Mouse (Mus musculus) lung, embryonic 14.5 days (tissue): ENCODE measurements around the gene Psmd8. TPM values are rescaled to one million over a fixed set of nuclear protein-coding genes. Genes with fewer than 3 reads are reported as not detected.

Experiments used
- ATAC-seq: fragments of 200-750 bp; cut with Nextera tagmentation; 2 replicates; pipeline ENCODE4 v1.8.0; 2017; ENCODE audit warnings: mild to moderate bottlenecking, moderate TSS enrichment, moderate library complexity; ENCODE audit not compliant: insufficient read depth
- DNase-seq: peaks from one replicate; pipeline ENCODE4 v3.0.0-alpha.2; 2015
- H3K27ac ChIP-seq: fragments of 300-500 bp; sonication (generic); 2 replicates; pipeline ENCODE4 v1.5.1; 2014; ENCODE audit warnings: low read depth, mild to moderate bottlenecking, moderate library complexity
- H3K27me3 ChIP-seq: fragments of 300-500 bp; sonication (generic); 2 replicates; pipeline ENCODE4 v1.6.1; 2014; ENCODE audit warnings: low read length, control low read depth; ENCODE audit not compliant: insufficient read depth
- H3K36me3 ChIP-seq: fragments of 300-500 bp; sonication (generic); 2 replicates; pipeline ENCODE4 v1.6.1; 2014; ENCODE audit warnings: control low read depth; ENCODE audit not compliant: insufficient read depth
- H3K4me1 ChIP-seq: fragments of 300-500 bp; sonication (generic); 2 replicates; pipeline ENCODE4 v1.6.1; 2014; ENCODE audit warnings: antibody characterized with exemption, control low read depth; ENCODE audit not compliant: insufficient read depth
- H3K4me2 ChIP-seq: fragments of 300-500 bp; sonication (generic); 2 replicates; pipeline ENCODE4 v1.6.1; 2014; ENCODE audit warnings: mild to moderate bottlenecking
- H3K4me3 ChIP-seq: fragments of 300-500 bp; sonication (generic); 2 replicates; pipeline ENCODE4 v1.5.1; 2014; ENCODE audit warnings: low read depth, low read length
- H3K9ac ChIP-seq: fragments of 300-500 bp; sonication (generic); 2 replicates; pipeline ENCODE4 v1.6.1; 2014
- H3K9me3 ChIP-seq: fragments of 300-500 bp; sonication (generic); 2 replicates; pipeline ENCODE4 v1.6.1; 2016; ENCODE audit warnings: low read depth, low read length, control low read depth
- CTCF ChIP-seq: IDR thresholded peaks from 2 replicates; pipeline ENCODE4 v1.5.1; 2016; ENCODE audit warnings: antibody characterized with exemption, low read depth
- WGBS: fragments of 180-500 bp; shearing (Covaris S2); extraction: QIAGEN DNeasy Blood & Tissue Kit; methylation state at CpG from one replicate; pipeline ENCODE4 v1.1.7; 2014; 5-methylcytosine and 5-hydroxymethylcytosine counted together
- polyA plus RNA-seq: library from polyadenylated mRNA; unstranded; fragments of >200 nt; fragmentation: Nextera tagmentation; extraction: Ambion mirVana; gene quantifications from 2 replicates; pipeline ENCODE4 v1.2.1, GENCODE M21; 2014

Gene Psmd8
- polyA plus RNA-seq, 1 experiment from 2014 or later: 285 TPM

DNA sequence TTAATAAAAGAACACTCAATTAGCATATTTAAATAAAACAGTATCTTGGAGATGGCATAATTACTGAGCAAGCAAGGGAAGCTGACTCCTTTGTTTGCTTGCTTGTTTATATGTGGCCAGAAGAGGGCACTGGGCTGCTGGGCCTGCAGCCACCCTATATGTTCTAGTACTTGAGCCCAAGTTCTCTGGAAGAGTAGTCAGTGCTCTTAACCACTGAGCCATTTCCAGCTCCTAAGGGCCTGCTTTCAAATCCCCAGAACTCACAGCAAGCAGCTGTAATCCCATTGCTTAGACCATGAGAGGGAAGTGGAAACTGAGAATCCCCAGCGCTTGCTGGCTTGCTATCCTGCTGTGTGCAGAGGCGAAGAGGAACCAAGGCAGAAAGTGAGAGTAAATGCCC lies 51.8 kb downstream of the Psmd8 start:
- no peaks in the 10 kb centered on the region for H3K9me3 ChIP-seq
- H3K4me3 ChIP-seq: no peak overlapping the region
- no peaks in the 10 kb centered on the region for H3K27me3 ChIP-seq
- H3K4me1 ChIP-seq: no peaks in the 10 kb centered on the region
- WGBS: 65% methylated on average over 2 of the region's 2 CpGs
- ATAC-seq (no peak), DNase-seq (peak; percentile 52)
- no peak overlapping the region for H3K27ac ChIP-seq
- H3K9ac ChIP-seq: no peak overlapping the region
- no peak overlapping the region for H3K4me2 ChIP-seq
- TF ChIP-seq CTCF: peak; percentile 65
- H3K36me3 ChIP-seq: no peaks in the 10 kb centered on the region

DNA sequence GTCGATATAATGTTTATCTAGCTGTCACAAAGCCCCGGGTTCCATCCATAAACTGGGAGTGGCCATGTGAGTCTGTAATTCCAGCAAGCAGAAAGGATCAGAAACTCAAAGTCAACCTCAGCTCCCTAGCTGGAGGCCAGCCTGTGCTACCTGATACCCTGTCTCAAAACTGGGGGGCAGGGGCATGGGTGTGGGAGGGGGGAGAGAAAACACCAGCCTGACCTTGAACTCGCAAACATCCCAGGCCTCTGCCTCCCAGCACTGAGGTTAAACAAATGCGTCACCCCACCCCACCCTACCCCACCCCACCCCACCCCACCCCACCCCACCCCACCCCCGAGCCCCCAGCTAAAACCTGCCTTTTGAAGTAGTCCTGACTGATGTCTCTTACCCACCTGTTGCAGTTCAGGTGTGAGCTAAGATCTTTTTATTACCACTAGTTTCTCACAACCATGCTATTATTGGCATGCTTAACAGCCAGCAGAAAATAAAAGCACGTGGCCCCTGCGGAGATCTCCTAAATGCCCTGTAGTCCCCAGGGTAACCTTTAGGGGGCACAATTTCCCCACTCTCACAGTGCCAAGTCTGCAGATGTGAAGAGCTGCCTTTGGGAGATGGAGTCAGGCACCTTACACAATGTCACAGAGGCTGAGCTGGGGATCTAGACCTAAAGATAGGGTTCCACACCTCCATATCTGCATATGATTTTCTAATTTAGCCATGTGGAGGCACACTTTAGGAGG lies 54.2 kb downstream of the Psmd8 start:
- DNase-seq (peak; percentile 71), ATAC-seq (no peak)
- no peaks in the 10 kb centered on the region for H3K27me3 ChIP-seq
- H3K4me3 ChIP-seq: no peak overlapping the region
- H3K9ac ChIP-seq: no peak overlapping the region
- H3K27ac ChIP-seq: no peak overlapping the region
- 13% methylated on average over 7 of the region's 7 CpGs for WGBS
- no peaks in the 10 kb centered on the region for H3K4me1 ChIP-seq
- peak; percentile 72 for TF ChIP-seq CTCF
- H3K36me3 ChIP-seq: no peaks in the 10 kb centered on the region
- no peak overlapping the region for H3K4me2 ChIP-seq
- H3K9me3 ChIP-seq: no peaks in the 10 kb centered on the region

GRCm38 (mm10) chr7:29124970-29125369 lies 55.5 kb downstream of the Psmd8 start, which contains the start of gene Ryr1:
TSS of gene Ryr1 (minus strand) at chr7:29125179.
- ATAC-seq: peak; percentile 89

More at GRCm38 (mm10) chr7:29124970-29125369, 55.5 kb downstream of the Psmd8 start, which contains the start of gene Ryr1:
- no peak for TF ChIP-seq CTCF
- no peaks in the 10 kb centered on the region for H3K36me3 ChIP-seq
- H3K4me3 ChIP-seq: peak within 1 kb of the TSS; percentile 39
- no peak within 1 kb of the TSS for H3K27ac ChIP-seq
- peak within 1 kb of the TSS; percentile 41 for H3K9ac ChIP-seq
- peak within 1 kb of the TSS; percentile 87 for H3K4me2 ChIP-seq
- WGBS: under 1% methylated on average over 16 of the region's 16 CpGs
- DNase-seq: peak; percentile 86
- H3K9me3 ChIP-seq: no peaks in the 10 kb centered on the region
- no peaks in the 10 kb centered on the region for H3K4me1 ChIP-seq
- H3K27me3 ChIP-seq: no peaks in the 10 kb centered on the region

Other genes with a start within 250 kb of the Psmd8 start
- 266 and 270 TPM in 2 replicates for gene Actn4, start 218.4 kb downstream of the Psmd8 start, polyA plus RNA-seq
- 392 and 398 TPM in 2 replicates for gene Eif3k, start 198.8 kb downstream of the Psmd8 start, polyA plus RNA-seq
- gene Map4k1, start 198.7 kb downstream of the Psmd8 start, polyA plus RNA-seq: 8.5 and 10.7 TPM in 2 replicates
- gene Ryr1, start 55.5 kb downstream of the Psmd8 start, polyA plus RNA-seq: 0.22 and 0.45 TPM in 2 replicates
- gene Rasgrp4, start 45.9 kb downstream of the Psmd8 start, polyA plus RNA-seq: 0.95 and 1.0 TPM in 2 replicates
- gene Fam98c, start 24.5 kb downstream of the Psmd8 start, polyA plus RNA-seq: 10.7 and 16.3 TPM in 2 replicates
- gene Ggn, start 10.5 kb downstream of the Psmd8 start, polyA plus RNA-seq: 0.17 and 0.28 TPM in 2 replicates
- gene Spred3, start 10.3 kb downstream of the Psmd8 start, polyA plus RNA-seq: 1.7 and 2.5 TPM in 2 replicates
- 0.57 and 0.87 TPM in 2 replicates for gene Catsperg1, start 33.3 kb upstream of the Psmd8 start, polyA plus RNA-seq
- gene Kcnk6, start 51.8 kb upstream of the Psmd8 start, polyA plus RNA-seq: 0.84 and 1.1 TPM in 2 replicates
- gene Yif1b, start 57.6 kb upstream of the Psmd8 start, polyA plus RNA-seq: 121 and 123 TPM in 2 replicates
- 4.6 and 4.7 TPM in 2 replicates for gene 2200002D01Rik, start 67.8 kb upstream of the Psmd8 start, polyA plus RNA-seq
- gene Spint2, start 101.2 kb upstream of the Psmd8 start, polyA plus RNA-seq: 243 and 265 TPM in 2 replicates
- 114 and 127 TPM in 2 replicates for gene Ppp1r14a, start 108.6 kb upstream of the Psmd8 start, polyA plus RNA-seq
- 13.5 and 14.7 TPM in 2 replicates for gene Dpf1, start 123.2 kb upstream of the Psmd8 start, polyA plus RNA-seq